Mouse (Mus musculus): ENCODE measurements around the gene Slc39a10. TPM values are rescaled to one million over a fixed set of nuclear protein-coding genes. Genes with fewer than 3 reads are reported as not detected.
A peak's percentile ranks its signal among the peaks of the same experiment; 100 is the strongest.

Slc39a10 gene
- 9.0 to 19.3 TPM (median 13.2 TPM) in 3 replicates for total RNA-seq (2017)

DNA sequence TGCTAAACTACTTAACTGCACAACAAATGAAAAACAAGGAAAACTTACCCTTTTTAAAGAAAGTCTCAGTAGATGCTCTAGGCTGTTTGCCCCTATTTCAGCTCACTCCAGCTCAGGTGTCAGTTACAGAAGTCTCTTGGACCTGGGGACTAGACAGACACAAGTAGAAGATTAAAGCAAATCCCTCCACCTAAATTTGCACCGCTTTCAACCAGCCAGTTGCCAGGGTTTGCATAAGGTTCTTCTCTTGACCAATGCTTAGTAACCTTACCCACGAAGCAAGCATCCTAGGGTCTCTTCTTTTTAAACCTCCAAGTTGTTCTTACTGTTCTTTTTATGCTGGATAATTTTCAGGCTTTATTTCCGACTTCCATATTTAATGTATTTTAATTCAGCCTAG is at the start of gene Slc39a10:
Gene Slc39a10 (minus strand): TSS at position 101 of the 400 bp plus-strand sequence.
- no peak for ATAC-seq (replicated peaks; ENCODE audit: insufficient number of reproducible peaks, low FRiP score, low TSS enrichment, poor library complexity, severe bottlenecking)

DNA sequence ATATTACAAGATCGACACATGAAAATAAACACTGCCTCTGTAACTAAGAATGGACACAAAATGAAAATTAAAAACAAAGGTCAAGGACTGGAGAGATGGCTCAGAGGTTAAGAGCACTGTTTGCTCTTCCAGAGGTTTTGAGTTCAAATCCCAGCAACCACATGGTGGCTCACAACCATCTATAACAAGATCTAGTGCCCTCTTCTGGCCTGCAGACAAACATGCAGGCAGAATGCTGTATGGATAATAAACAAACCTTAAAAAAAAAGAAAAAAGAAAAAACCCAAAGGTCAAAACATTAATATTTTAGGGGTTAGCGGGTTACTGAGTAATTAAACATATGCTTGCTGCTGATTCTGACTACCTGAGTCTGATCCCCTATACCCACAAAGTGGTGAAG is 46.6 kb upstream of the Slc39a10 start:
- no peak for ATAC-seq (replicated peaks; ENCODE audit: insufficient number of reproducible peaks, low FRiP score, low TSS enrichment, poor library complexity, severe bottlenecking)

DNA sequence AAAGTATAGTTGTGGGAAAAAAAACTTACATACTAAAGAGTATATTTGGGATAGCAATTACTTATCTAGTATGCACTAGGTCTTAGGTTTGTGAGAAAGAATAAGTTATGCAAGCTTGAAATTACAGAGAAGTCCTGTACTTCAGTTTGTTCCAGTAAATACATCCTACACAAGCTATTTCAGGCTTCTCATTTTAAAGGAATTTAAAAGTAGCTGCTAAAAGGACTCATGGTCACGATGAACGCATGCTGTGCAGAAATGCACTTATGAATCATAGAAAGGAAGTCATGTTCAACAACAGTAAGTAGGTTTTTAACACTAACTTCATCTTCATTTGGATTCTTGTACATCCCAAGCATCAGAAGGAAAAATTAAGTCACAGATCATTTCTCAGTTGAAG is 45.0 kb upstream of the Slc39a10 start:
- no peak for ATAC-seq (replicated peaks; ENCODE audit: insufficient number of reproducible peaks, low FRiP score, low TSS enrichment, poor library complexity, severe bottlenecking)

DNA sequence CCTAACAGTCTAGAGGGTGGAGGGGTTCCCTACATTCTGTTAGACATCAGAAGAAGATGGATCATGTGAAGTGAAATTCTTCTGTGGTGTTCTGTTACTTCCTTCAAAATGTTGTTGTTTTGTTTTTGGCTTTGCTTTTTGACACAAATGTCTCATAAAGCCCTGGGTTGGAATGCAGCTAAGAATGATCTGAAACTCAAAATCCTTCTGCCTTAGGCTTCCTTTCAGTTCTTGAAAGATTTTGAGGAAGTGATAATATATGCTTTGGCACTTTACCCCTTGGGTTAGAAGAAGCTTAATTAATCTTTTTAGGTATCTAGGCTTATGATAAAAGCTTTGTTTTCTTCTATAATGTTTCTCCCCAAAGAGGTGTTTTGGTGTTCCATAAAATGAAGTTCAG is 34.5 kb upstream of the Slc39a10 start:
- ATAC-seq (replicated peaks; ENCODE audit: insufficient number of reproducible peaks, low FRiP score, low TSS enrichment, poor library complexity, severe bottlenecking) = no peak

GRCm38 (mm10) chr1:46926239-46926638 is 33.6 kb upstream of the Slc39a10 start:
- ATAC-seq (replicated peaks; ENCODE audit: insufficient number of reproducible peaks, low FRiP score, low TSS enrichment, poor library complexity, severe bottlenecking) = no peak

- no peak for ATAC-seq (replicated peaks; ENCODE audit: insufficient number of reproducible peaks, low FRiP score, low TSS enrichment, poor library complexity, severe bottlenecking)
These were observed 32.3 kb upstream of the Slc39a10 start for GRCm38 (mm10) chr1:46924992-46925391.

- no peak for ATAC-seq (replicated peaks; ENCODE audit: insufficient number of reproducible peaks, low FRiP score, low TSS enrichment, poor library complexity, severe bottlenecking)
These were observed 30.3 kb upstream of the Slc39a10 start for GRCm38 (mm10) chr1:46922904-46923303.

GRCm38 (mm10) chr1:46921630-46922029 is 29.0 kb upstream of the Slc39a10 start:
- peak; percentile 99 for ATAC-seq (replicated peaks; ENCODE audit: insufficient number of reproducible peaks, low FRiP score, low TSS enrichment, poor library complexity, severe bottlenecking)

GRCm38 (mm10) chr1:46916237-46916636 is 23.6 kb upstream of the Slc39a10 start:
- ATAC-seq (replicated peaks; ENCODE audit: insufficient number of reproducible peaks, low FRiP score, low TSS enrichment, poor library complexity, severe bottlenecking) = no peak

- no peak for ATAC-seq (replicated peaks; ENCODE audit: insufficient number of reproducible peaks, low FRiP score, low TSS enrichment, poor library complexity, severe bottlenecking)
These were observed 21.7 kb upstream of the Slc39a10 start for GRCm38 (mm10) chr1:46914349-46914748.

DNA sequence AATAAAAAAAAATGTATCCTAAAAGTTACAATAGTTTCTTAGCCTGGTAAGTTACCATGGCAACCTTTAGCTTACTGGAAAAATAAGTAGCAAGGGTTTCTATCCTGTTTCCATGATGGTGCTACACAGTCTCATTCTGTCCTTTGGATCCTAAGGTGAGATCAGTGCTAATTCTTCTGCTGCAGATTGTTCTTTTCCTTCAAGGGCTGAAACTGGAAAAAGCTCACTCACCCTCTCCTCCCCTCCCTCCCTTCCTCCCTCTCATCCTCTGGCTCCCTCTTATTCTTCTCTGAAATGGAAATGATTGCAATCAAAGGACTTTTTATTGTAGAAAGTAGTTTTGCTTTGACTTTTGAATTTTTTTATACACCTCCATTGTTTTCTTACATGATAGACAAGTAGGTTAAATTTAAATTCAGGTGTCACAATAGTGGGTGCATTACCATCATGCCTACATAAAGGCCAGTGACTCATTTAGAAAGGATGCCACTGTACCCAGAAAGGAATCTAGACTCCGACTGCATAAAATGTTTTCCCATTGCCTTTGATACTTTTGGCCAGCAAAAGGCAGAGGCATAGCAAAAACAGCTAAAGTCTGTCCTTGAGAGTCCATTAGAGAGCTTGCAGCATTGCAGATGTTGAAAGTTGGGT is 20.0 kb upstream of the Slc39a10 start:
- no peak for ATAC-seq (replicated peaks; ENCODE audit: insufficient number of reproducible peaks, low FRiP score, low TSS enrichment, poor library complexity, severe bottlenecking)

- no peak for ATAC-seq (replicated peaks; ENCODE audit: insufficient number of reproducible peaks, low FRiP score, low TSS enrichment, poor library complexity, severe bottlenecking)
These were observed 17.5 kb upstream of the Slc39a10 start for GRCm38 (mm10) chr1:46910154-46910553.

GRCm38 (mm10) chr1:46905706-46906105 is 13.1 kb upstream of the Slc39a10 start:
- ATAC-seq (replicated peaks; ENCODE audit: insufficient number of reproducible peaks, low FRiP score, low TSS enrichment, poor library complexity, severe bottlenecking) = peak; percentile 74

- ATAC-seq (replicated peaks; ENCODE audit: insufficient number of reproducible peaks, low FRiP score, low TSS enrichment, poor library complexity, severe bottlenecking) = no peak
These were observed 9.5 kb upstream of the Slc39a10 start for GRCm38 (mm10) chr1:46902102-46902683.

GRCm38 (mm10) chr1:46894281-46894842 is 1.7 kb upstream of the Slc39a10 start:
- 0 out of 2 replicates have a peak, but pooled peaks have one; percentile 70 for ATAC-seq (replicated peaks; ENCODE audit: insufficient number of reproducible peaks, low FRiP score, low TSS enrichment, poor library complexity, severe bottlenecking)

GRCm38 (mm10) chr1:46888726-46889125 is 3.9 kb downstream of the Slc39a10 start:
- ATAC-seq (replicated peaks; ENCODE audit: insufficient number of reproducible peaks, low FRiP score, low TSS enrichment, poor library complexity, severe bottlenecking) = no peak

- no peak for ATAC-seq (replicated peaks; ENCODE audit: insufficient number of reproducible peaks, low FRiP score, low TSS enrichment, poor library complexity, severe bottlenecking)
These were observed 4.3 kb downstream of the Slc39a10 start for GRCm38 (mm10) chr1:46888324-46888723.

DNA sequence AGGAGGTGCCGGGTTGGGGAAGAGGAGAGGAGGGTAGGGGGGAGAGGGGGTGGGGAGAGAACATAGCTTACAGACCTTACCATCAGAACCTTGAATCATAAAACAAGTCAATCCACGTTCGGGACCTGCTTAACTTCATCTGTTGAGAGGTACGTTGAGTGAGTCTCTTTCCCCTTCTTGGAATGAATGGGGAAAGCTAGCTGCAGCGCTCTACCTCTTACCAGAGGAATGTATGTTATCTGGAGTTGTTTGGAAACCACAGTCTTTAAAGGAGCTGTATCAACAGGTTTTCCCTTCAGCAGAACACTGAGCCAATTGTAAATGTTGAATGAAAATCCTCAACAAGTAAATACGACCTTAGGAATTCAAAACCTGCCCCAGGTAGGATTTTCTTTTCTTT is 4.7 kb downstream of the Slc39a10 start:
- no peak for ATAC-seq (replicated peaks; ENCODE audit: insufficient number of reproducible peaks, low FRiP score, low TSS enrichment, poor library complexity, severe bottlenecking)

GRCm38 (mm10) chr1:46886091-46886490 is 6.6 kb downstream of the Slc39a10 start:
- no peak for ATAC-seq (replicated peaks; ENCODE audit: insufficient number of reproducible peaks, low FRiP score, low TSS enrichment, poor library complexity, severe bottlenecking)

GRCm38 (mm10) chr1:46885231-46885630 is 7.4 kb downstream of the Slc39a10 start:
- no peak for ATAC-seq (replicated peaks; ENCODE audit: insufficient number of reproducible peaks, low FRiP score, low TSS enrichment, poor library complexity, severe bottlenecking)

All from monocyte, adult 5-6 weeks (primary cell).